Mouse (Mus musculus) spleen, adult 2 months (tissue): Measurements from ENCODE around the gene Ptprh. TPM values are rescaled to one million over a fixed set of nuclear protein-coding genes. Genes with fewer than 3 reads are reported as not detected.

ENCODE experiments used
- DNase-seq, 2 experiments: peaks; one replicate each; pipeline versions ENCODE4 v3.0.0 to v3.0.0-alpha.2; 2012 to 2021; ENCODE audit warnings: low spot score in 2 of 2, low read depth in 1 of 2
- H3K27ac ChIP-seq: fragments of 200-500 bp; 2 replicates; pipeline ENCODE4 v1.5.1; 2012; ENCODE audit warnings: low read length, inconsistent platforms; ENCODE audit not compliant: insufficient read depth
- H3K27me3 ChIP-seq: fragments of 200-500 bp; 2 replicates; pipeline ENCODE4 v1.6.1; 2012; ENCODE audit warnings: mild to moderate bottlenecking, moderate library complexity, low read length, inconsistent platforms; ENCODE audit not compliant: control insufficient read depth, insufficient read depth
- H3K36me3 ChIP-seq: fragments of 200-500 bp; 2 replicates; pipeline ENCODE4 v1.6.1; 2012; ENCODE audit warnings: mild to moderate bottlenecking, low read length, inconsistent platforms; ENCODE audit not compliant: control insufficient read depth, insufficient read depth
- H3K4me1 ChIP-seq: fragments of 200-500 bp; 2 replicates; pipeline ENCODE4 v1.6.1; 2011; ENCODE audit warnings: inconsistent platforms; ENCODE audit not compliant: control insufficient read depth, insufficient read depth, insufficient read length
- H3K4me3 ChIP-seq: fragments of 200-500 bp; 2 replicates; pipeline ENCODE4 v1.5.1; 2011; ENCODE audit warnings: mild to moderate bottlenecking, inconsistent platforms; ENCODE audit not compliant: insufficient read depth, insufficient read length; ENCODE audit errors: extremely low read depth
- CTCF ChIP-seq: fragments of 200-500 bp; IDR thresholded peaks from 2 replicates; pipeline ENCODE4 v1.5.1; 2011; ENCODE audit warnings: mild to moderate bottlenecking, inconsistent platforms; ENCODE audit not compliant: insufficient read depth, insufficient read length, insufficient replicate concordance; ENCODE audit errors: extremely low read depth
- POLR2A ChIP-seq: fragments of 200-500 bp; IDR thresholded peaks from 2 replicates; pipeline ENCODE4 v1.6.1; 2011; ENCODE audit warnings: low read depth, low read length, inconsistent platforms
- WGBS: fragments of 180-500 bp; shearing (Covaris S2); methylation state at CpG from one replicate; pipeline ENCODE4 v1.1.7; 2018; 5-methylcytosine and 5-hydroxymethylcytosine counted together
- polyA plus RNA-seq: library from polyadenylated mRNA; depleted of rRNA; stranded (reverse); fragments of >200 nt; gene quantifications from 2 replicates; pipeline ENCODE4 v1.2.3, GENCODE M21; 2012

The Ptprh gene
- polyA plus RNA-seq, 1 experiment = 0.11 TPM

DNA sequence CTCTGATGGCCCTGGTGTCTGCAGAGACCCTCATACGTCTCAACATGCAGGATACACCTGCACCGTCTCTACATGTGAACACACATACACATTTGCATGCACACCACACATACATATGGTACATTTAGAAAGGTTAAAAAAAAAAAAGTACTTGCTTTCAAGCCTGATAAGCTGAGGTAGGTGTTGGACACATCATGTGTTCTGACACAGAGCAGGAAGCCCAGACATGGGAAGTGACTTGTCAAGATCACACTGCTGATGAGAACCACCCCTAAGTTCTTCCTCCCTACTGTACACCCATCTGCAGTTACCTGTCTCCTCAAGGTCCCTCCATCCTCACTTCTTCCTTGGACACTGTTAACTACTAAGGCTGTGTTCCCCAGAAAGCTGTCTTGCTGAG, 22.1 kb upstream of the Ptprh start:
- DNase-seq = no peak
- Histone ChIP-seq H3K27me3 (no peaks in the 10 kb centered on the region), H3K36me3 (peaks cover 12% of the 10 kb centered on the region), H3K27ac (no peak overlapping the region), H3K4me3 (no peak overlapping the region), H3K4me1 (no peaks in the 10 kb centered on the region; the same call in 1 of the 2 replicates)
- TF ChIP-seq POLR2A = no peak
- TF ChIP-seq CTCF = no peak
- 79% methylated on average over 2 of the region's 2 CpGs for WGBS

DNA sequence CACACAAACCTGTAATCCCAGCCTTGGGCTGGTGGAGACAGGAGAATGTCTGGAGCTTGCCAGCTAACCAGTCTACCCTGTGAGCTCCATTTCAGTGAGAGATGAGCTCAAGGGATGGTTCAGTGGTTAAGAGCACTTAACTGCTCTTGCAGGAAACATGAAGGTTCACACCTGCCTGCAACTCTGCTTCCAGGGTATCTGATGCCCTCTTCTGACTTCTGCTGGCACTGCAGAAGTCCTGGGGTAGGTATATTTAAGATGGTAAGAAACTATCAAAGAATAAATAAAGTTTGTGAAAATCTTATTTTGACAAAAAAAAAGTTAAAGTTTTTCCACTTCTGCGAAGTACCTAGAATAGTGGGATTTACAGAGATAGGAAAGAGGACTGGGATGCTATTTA, 20.5 kb upstream of the Ptprh start:
- H3K4me3 ChIP-seq = no peak overlapping the region
- no peak overlapping the region for H3K27ac ChIP-seq
- 61% methylated on average over 1 of the region's 1 CpGs for WGBS
- no peak for TF ChIP-seq POLR2A
- TF ChIP-seq CTCF = no peak
- no peaks in the 10 kb centered on the region for H3K36me3 ChIP-seq
- H3K27me3 ChIP-seq = no peaks in the 10 kb centered on the region
- no peaks in the 10 kb centered on the region; the same call in 1 of the 2 replicates for H3K4me1 ChIP-seq
- DNase-seq = peak in 1 of 2 experiments; percentile 25

DNA sequence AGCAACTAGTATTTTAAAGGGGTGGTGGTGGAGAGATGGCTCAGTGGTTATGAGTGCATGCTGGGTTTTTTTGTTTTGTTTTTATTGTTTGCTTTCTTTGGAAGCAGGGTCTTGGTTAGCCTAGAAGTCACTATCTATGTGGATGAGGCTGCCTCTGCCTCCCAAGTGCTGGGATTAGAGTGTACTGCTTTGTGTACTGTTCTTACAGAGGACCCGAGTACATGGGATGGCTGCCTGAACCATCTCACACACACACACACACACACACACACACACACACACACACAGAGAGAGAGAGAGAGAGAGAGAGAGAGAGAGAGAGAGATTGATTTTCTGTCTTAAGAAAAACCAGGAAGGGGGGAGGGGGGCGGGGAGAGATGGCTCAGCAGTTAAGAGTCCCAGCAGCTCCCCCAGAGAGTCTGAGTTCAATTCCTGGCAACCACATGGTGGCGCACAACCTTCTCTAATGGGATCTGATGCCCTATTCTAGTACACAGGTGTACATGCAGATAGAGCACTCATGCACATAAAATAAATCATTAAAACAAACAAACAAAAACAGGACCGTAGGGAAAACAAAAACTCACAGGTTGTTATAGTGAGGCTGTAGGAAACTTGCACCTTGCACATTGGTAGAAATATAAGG, 19.8 kb upstream of the Ptprh start:
- DNase-seq = peak; percentile 47 to 72
- TF ChIP-seq CTCF (peak; percentile 55; the same call in 1 of the 2 replicates), POLR2A (no peak)
- H3K27ac ChIP-seq = no peak overlapping the region
- H3K4me3 ChIP-seq = no peak overlapping the region
- no peaks in the 10 kb centered on the region for H3K27me3 ChIP-seq
- H3K36me3 ChIP-seq = no peaks in the 10 kb centered on the region
- no peaks in the 10 kb centered on the region; the same call in 1 of the 2 replicates for H3K4me1 ChIP-seq
- 21% methylated on average over 4 of the region's 4 CpGs for WGBS

DNA sequence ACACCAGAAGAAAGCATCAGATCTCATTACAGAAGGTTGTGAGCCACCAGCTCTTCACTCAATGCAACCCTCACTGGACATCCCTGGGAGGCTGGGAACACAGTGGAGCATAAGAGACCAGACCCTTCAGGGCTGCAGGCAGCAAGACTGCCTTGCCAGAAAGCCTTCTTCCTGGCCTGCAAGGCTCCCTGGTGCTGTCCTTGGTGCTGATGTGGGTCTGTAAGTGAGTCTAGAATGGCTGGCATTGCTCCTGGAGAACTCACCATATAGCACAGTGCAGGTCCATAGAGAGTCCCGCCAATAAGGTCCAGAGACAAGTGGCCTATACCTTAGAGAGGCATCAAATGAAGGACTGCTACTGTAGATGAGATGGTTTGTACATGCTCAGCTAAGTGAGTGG, 16.1 kb upstream of the Ptprh start:
- Histone ChIP-seq H3K27me3 (no peaks in the 10 kb centered on the region), H3K4me3 (no peak overlapping the region), H3K27ac (no peak overlapping the region), H3K36me3 (no peaks in the 10 kb centered on the region), H3K4me1 (no peaks in the 10 kb centered on the region; the same call in 1 of the 2 replicates)
- 40% methylated on average over 1 of the region's 1 CpGs for WGBS
- TF ChIP-seq CTCF (no peak), POLR2A (no peak)
- DNase-seq = no peak

- Histone ChIP-seq H3K27me3 (no peaks in the 10 kb centered on the region), H3K4me1 (no peaks in the 10 kb centered on the region), H3K36me3 (no peaks in the 10 kb centered on the region), H3K4me3 (no peak overlapping the region), H3K27ac (peak overlapping the region; percentile 22; the same call in 1 of the 2 replicates)
- 41% methylated on average over 14 of the region's 14 CpGs for WGBS
- TF ChIP-seq POLR2A (no peak), CTCF (no peak)
- DNase-seq = peak in 1 of 2 experiments; percentile 19
These were observed 10.0 kb upstream of the Ptprh start for GRCm38 (mm10) chr7:4613740-4614403.

DNA sequence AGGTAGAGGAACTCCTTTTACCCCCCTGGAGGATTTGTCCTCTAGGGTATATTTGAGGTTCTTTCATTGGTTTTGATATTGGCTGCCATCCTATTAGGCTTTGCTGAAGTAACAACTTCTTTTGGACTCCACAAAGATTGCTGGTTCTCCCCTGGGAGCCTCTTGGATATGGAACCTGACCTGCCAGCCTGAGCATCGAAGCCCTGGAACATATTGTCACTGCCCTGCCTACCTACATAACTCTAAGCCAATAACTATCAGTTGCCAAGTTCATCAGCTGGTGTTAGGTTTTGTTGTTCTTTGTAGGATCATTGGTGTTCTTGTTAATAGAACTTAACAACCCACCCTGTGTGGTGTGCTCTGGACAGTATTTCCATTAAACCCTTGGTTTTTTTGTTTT, 9.1 kb upstream of the Ptprh start:
- no peak overlapping the region for H3K27ac ChIP-seq
- WGBS = 84% methylated on average over 1 of the region's 1 CpGs
- no peak for DNase-seq
- no peak for TF ChIP-seq POLR2A
- no peak for TF ChIP-seq CTCF
- H3K4me3 ChIP-seq = no peak overlapping the region
- no peaks in the 10 kb centered on the region for H3K36me3 ChIP-seq
- no peaks in the 10 kb centered on the region for H3K4me1 ChIP-seq
- no peaks in the 10 kb centered on the region for H3K27me3 ChIP-seq

- H3K27ac ChIP-seq = no peak overlapping the region
- WGBS = 75% methylated on average over 8 of the region's 8 CpGs
- H3K4me1 ChIP-seq = no peaks in the 10 kb centered on the region
- TF ChIP-seq CTCF (no peak), POLR2A (no peak)
- H3K4me3 ChIP-seq = no peak overlapping the region
- H3K27me3 ChIP-seq = no peaks in the 10 kb centered on the region
- no peak for DNase-seq
- H3K36me3 ChIP-seq = no peaks in the 10 kb centered on the region
These were observed 8.5 kb upstream of the Ptprh start for GRCm38 (mm10) chr7:4612386-4612785.
